Mouse (Mus musculus) MEL (cell line): ENCODE measurements around the gene Nat10. TPM values are rescaled to one million over a fixed set of nuclear protein-coding genes. Genes with fewer than 3 reads are reported as not detected.

Source experiments
- DNase-seq: peaks from one replicate; pipeline ENCODE4 v3.0.0; 2011; ENCODE audit warnings: low read depth, low spot score
- H3K27ac ChIP-seq: 2 replicates; pipeline ENCODE4 v1.5.1; 2012; ENCODE audit warnings: low read depth, mild to moderate bottlenecking, control low read depth, low read length, moderate library complexity; ENCODE audit not compliant: control insufficient read depth
- H3K27me3 ChIP-seq, 2 experiments: fragments of 150-350 bp in 1 of 2; sonication (generic) in 1 of 2; 2 replicates each; pipeline ENCODE4 v1.6.1; 2012; ENCODE audit warnings: low read length in 2 of 2, mild to moderate bottlenecking in 2 of 2, improper control_type of control experiment in 1 of 2, moderate library complexity in 1 of 2; ENCODE audit not compliant: insufficient read depth in 2 of 2, control insufficient read depth in 1 of 2
- H3K36me3 ChIP-seq, 2 experiments: 2 replicates each; pipeline ENCODE4 v1.6.1; 2012 to 2014; ENCODE audit warnings: low read length in 2 of 2, improper control_type of control experiment in 1 of 2, inconsistent platforms in 1 of 2, mild to moderate bottlenecking in 1 of 2; ENCODE audit not compliant: insufficient read depth in 2 of 2, control insufficient read depth in 1 of 2
- H3K4me1 ChIP-seq, 2 experiments: fragments of 150-350 bp in 1 of 2; sonication (generic) in 1 of 2; 2 replicates each; pipeline ENCODE4 v1.6.1; 2012; ENCODE audit warnings: low read length in 2 of 2, improper control_type of control experiment in 1 of 2, mild to moderate bottlenecking in 1 of 2; ENCODE audit not compliant: insufficient read depth in 2 of 2, control insufficient read depth in 1 of 2
- H3K4me3 ChIP-seq, 2 experiments: fragments of 150-350 bp in 1 of 2; sonication (generic) in 1 of 2; 2 replicates each; pipeline ENCODE4 v1.5.1; 2012; ENCODE audit warnings: low read depth in 2 of 2, low read length in 2 of 2, mild to moderate bottlenecking in 2 of 2, moderate library complexity in 2 of 2, control low read depth in 1 of 2, improper control_type of control experiment in 1 of 2; ENCODE audit not compliant: control insufficient read depth in 1 of 2, insufficient read depth in 1 of 2
- H3K79me2 ChIP-seq: 2 replicates; pipeline ENCODE4 v1.6.1; 2012; ENCODE audit warnings: mild to moderate bottlenecking, low read length, moderate library complexity; ENCODE audit not compliant: control insufficient read depth, poor library complexity, insufficient read depth
- H3K9ac ChIP-seq: 2 replicates; pipeline ENCODE4 v1.6.1; 2012; ENCODE audit warnings: low read depth, mild to moderate bottlenecking, control low read depth, low read length, moderate library complexity; ENCODE audit not compliant: control insufficient read depth, poor library complexity, severe bottlenecking
- H3K9me3 ChIP-seq: fragments of 150-350 bp; sonication (generic); replicated peaks from 2 replicates; pipeline ENCODE4 v1.6.1; 2012; ENCODE audit warnings: mild to moderate bottlenecking, low read length, improper control_type of control experiment, moderate library complexity; ENCODE audit not compliant: insufficient read depth
- BHLHE40 ChIP-seq: IDR thresholded peaks from 2 replicates; pipeline ENCODE4 v1.6.1; 2012; ENCODE audit warnings: low read depth, mild to moderate bottlenecking, inconsistent platforms, low read length, improper control_type of control experiment, borderline replicate concordance
- EP300 ChIP-seq, 2 experiments: IDR thresholded peaks; 2 replicates each; pipeline ENCODE4 v1.6.1; 2011; ENCODE audit warnings: improper control_type of control experiment in 2 of 2, low read length in 2 of 2, low read depth in 1 of 2, mild to moderate bottlenecking in 1 of 2
- ETS1 ChIP-seq: IDR thresholded peaks from 2 replicates; pipeline ENCODE4 v1.6.1; 2012; ENCODE audit warnings: low read depth, mild to moderate bottlenecking, inconsistent platforms, low read length, improper control_type of control experiment, moderate library complexity
- GATA1 ChIP-seq: IDR thresholded peaks from 2 replicates; pipeline ENCODE4 v1.6.1; 2011; ENCODE audit warnings: low read depth, low read length, improper control_type of control experiment
- HCFC1 ChIP-seq: IDR thresholded peaks from 2 replicates; pipeline ENCODE4 v1.6.1; 2012; ENCODE audit warnings: low read depth, mild to moderate bottlenecking, inconsistent platforms, low read length, improper control_type of control experiment, moderate library complexity
- JUND ChIP-seq: IDR thresholded peaks from 2 replicates; pipeline ENCODE4 v1.6.1; 2011; ENCODE audit warnings: low read depth, mild to moderate bottlenecking, improper control_type of control experiment, low read length
- MAX ChIP-seq: IDR thresholded peaks from 2 replicates; pipeline ENCODE4 v1.6.1; 2011; ENCODE audit warnings: low read length, improper control_type of control experiment
- MEF2A ChIP-seq: IDR thresholded peaks from 2 replicates; pipeline ENCODE4 v1.6.1; 2014; ENCODE audit warnings: low read depth, mild to moderate bottlenecking, inconsistent platforms, low read length, improper control_type of control experiment; ENCODE audit not compliant: poor library complexity, insufficient replicate concordance, severe bottlenecking; ENCODE audit errors: extremely low read depth
- MXI1 ChIP-seq: IDR thresholded peaks from 2 replicates; pipeline ENCODE4 v1.6.1; 2011; ENCODE audit warnings: mild to moderate bottlenecking, low read depth, low read length, improper control_type of control experiment
- MYB ChIP-seq: IDR thresholded peaks from 2 replicates; pipeline ENCODE4 v1.6.1; 2011; ENCODE audit warnings: mild to moderate bottlenecking, low read depth, low read length, improper control_type of control experiment
- NRF1 ChIP-seq: IDR thresholded peaks from 2 replicates; pipeline ENCODE4 v1.6.1; 2014; ENCODE audit warnings: low read depth, mild to moderate bottlenecking, inconsistent platforms, low read length, improper control_type of control experiment, moderate library complexity; ENCODE audit not compliant: poor library complexity, insufficient read depth, severe bottlenecking
- POLR2A ChIP-seq, 2 experiments: IDR thresholded peaks; 2 replicates each; pipeline ENCODE4 v1.6.1; 2011 to 2012; ENCODE audit warnings: low read length in 2 of 2, mild to moderate bottlenecking in 2 of 2, control low read depth in 1 of 2, improper control_type of control experiment in 1 of 2, low read depth in 1 of 2, moderate library complexity in 1 of 2; ENCODE audit not compliant: control insufficient read depth in 1 of 2, insufficient read depth in 1 of 2, poor library complexity in 1 of 2
- SMC3 ChIP-seq: IDR thresholded peaks from 2 replicates; pipeline ENCODE4 v1.6.1; 2011; ENCODE audit warnings: low read depth, low read length, improper control_type of control experiment
- TAL1 ChIP-seq: IDR thresholded peaks from 2 replicates; pipeline ENCODE4 v1.6.1; 2012; ENCODE audit warnings: mild to moderate bottlenecking, inconsistent platforms, low read length, moderate library complexity, mixed read lengths
- TBP ChIP-seq: IDR thresholded peaks from 2 replicates; pipeline ENCODE4 v1.8.0; 2011; ENCODE audit warnings: low read depth, low read length, improper control_type of control experiment
- USF1 ChIP-seq: IDR thresholded peaks from 2 replicates; pipeline ENCODE4 v1.6.1; 2014; ENCODE audit warnings: low read depth, mild to moderate bottlenecking, inconsistent platforms, low read length, improper control_type of control experiment, moderate library complexity
- USF2 ChIP-seq, 2 experiments: IDR thresholded peaks; 2 replicates each; pipeline ENCODE4 v1.6.1; 2011 to 2012; ENCODE audit warnings: improper control_type of control experiment in 2 of 2, low read length in 2 of 2, borderline replicate concordance in 1 of 2, inconsistent platforms in 1 of 2, low read depth in 1 of 2, mild to moderate bottlenecking in 1 of 2; ENCODE audit not compliant: insufficient read depth in 1 of 2
- ZC3H11A ChIP-seq: IDR thresholded peaks from 2 replicates; pipeline ENCODE4 v1.6.1; 2012; ENCODE audit warnings: low read depth, mild to moderate bottlenecking, inconsistent platforms, low read length, improper control_type of control experiment
- polyA plus RNA-seq, 2 experiments: library from polyadenylated mRNA; stranded (reverse) in 1 of 2; unstranded in 1 of 2; fragments of >175 nt in 1 of 2; fragments of >200 nt in 1 of 2; gene quantifications; 2 replicates each; pipeline versions ENCODE4 v1.2.1 to v1.2.4; 2012; ENCODE audit warnings: low replicate concordance in 2 of 2, low read depth in 1 of 2; ENCODE audit not compliant: insufficient read length in 2 of 2, insufficient read depth in 1 of 2, missing spikeins in 1 of 2
- total RNA-seq: library from RNA; depleted of rRNA; stranded (reverse); fragments of 300-350 nt; gene quantifications from 2 replicates; pipeline ENCODE4 v1.2.3, GENCODE M21; 2012

Gene Nat10
- total and polyA plus RNA-seq, 3 experiments: 74.7 to 107 TPM; not detected in 1

DNA sequence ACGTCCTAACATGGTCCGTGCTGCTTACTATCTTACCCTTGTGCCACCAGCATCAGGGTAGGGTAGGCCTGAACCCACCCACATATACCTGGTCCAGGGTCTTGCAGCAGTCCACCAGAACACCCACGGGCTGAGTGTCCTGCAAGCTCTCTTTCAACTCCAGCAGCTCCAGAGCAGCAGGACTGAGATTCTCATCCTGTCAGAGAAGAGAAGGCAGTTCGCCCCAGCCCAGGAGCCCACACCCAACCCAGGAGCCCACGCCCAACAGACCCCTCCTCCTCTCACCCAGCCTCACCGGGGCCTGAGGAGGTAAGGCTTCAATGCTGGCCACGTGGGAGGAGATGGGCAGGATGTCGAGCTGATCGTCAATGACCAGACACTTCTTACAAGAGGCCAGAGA is 13.2 kb downstream of the Nat10 start:
- H3K79me2 ChIP-seq: no peaks in the 10 kb centered on the region
- no peaks in the 10 kb centered on the region for H3K27me3 ChIP-seq
- peaks cover 4 to 19% of the 10 kb centered on the region in 2 experiments; a peak in 3 of 4 replicates for H3K36me3 ChIP-seq
- no peak overlapping the region for H3K27ac ChIP-seq
- TF ChIP-seq MYB (no peak), GATA1 (no peak), TBP (no peak), ETS1 (no peak), SMC3 (no peak), TAL1 (no peak), JUND (no peak), POLR2A (IDR thresholded peaks at IDR 0.05; ENCODE audit: control insufficient read depth in 1 of 2, insufficient read depth in 1 of 2, low read depth in 1 of 2, low read length in 2 of 2, poor library complexity in 1 of 2) (no peak; a peak in 1 of 4 replicates), NRF1 (no peak), HCFC1 (no peak), MEF2A (no peak)
- no peak overlapping the region for H3K9ac ChIP-seq
- H3K9me3 ChIP-seq: no peaks in the 10 kb centered on the region
- H3K4me3 ChIP-seq: no peak overlapping the region
- H3K4me1 ChIP-seq: no peaks in the 10 kb centered on the region; a peak in 2 of 4 replicates
- DNase-seq: no peak

DNA sequence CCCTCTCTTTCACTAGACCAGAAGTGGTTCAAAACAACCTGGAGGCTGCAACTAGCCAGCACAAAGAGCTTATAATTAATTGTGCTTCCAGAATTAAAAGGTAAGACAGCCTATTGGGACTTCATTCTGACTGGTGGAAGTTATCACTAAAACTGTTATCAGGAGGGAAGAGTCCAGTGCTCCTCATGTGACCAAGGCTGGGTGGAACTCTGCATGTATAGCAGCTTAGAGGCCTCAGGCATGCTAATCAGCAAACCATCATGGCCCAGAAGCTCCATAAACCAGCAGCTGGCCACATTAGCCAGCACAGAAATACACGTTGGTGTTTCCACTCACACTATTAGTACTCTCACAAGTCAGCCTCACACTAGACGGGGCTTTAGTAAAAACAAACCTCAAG is 14.3 kb downstream of the Nat10 start:
- H3K79me2 ChIP-seq: no peaks in the 10 kb centered on the region
- H3K36me3 ChIP-seq: peaks cover 4 to 19% of the 10 kb centered on the region in 2 experiments; a peak in 3 of 4 replicates
- H3K9me3 ChIP-seq: no peaks in the 10 kb centered on the region
- no peaks in the 10 kb centered on the region for H3K27me3 ChIP-seq
- no peaks in the 10 kb centered on the region; a peak in 2 of 4 replicates for H3K4me1 ChIP-seq
- DNase-seq: no peak
- no peak overlapping the region for H3K4me3 ChIP-seq
- no peak for TF ChIP-seq MAX
- TF ChIP-seq USF2 (IDR thresholded peaks at IDR 0.05; ENCODE audit: borderline replicate concordance in 1 of 2, insufficient read depth in 1 of 2, low read depth in 1 of 2, low read length in 2 of 2): 0 out of 4 replicates have a peak, but pooled peaks of 1 of the 2 experiments have one; percentile 23
- TF ChIP-seq MXI1: peak; percentile 22; the same call in 1 of the 2 replicates
- peak in 1 of 2 experiments; percentile 32; a peak in 1 of 4 replicates for TF ChIP-seq EP300 (IDR thresholded peaks at IDR 0.05; ENCODE audit: low read depth in 1 of 2, low read length in 2 of 2)
- no peak for TF ChIP-seq ZC3H11A
- TF ChIP-seq USF1: peak; percentile 81
- TF ChIP-seq BHLHE40: peak; percentile 62
- 0 out of 2 replicates have a peak, but pooled peaks have one; percentile 10 for TF ChIP-seq GATA1
- no peak overlapping the region; the same call in 1 of the 2 replicates for H3K27ac ChIP-seq
- H3K9ac ChIP-seq: no peak overlapping the region
